Mouse (Mus musculus): ENCODE measurements around the gene Zbtb5.

GRCm38 (mm10) chr4:44943480-44943879 lies 68.7 kb downstream of the Zbtb5 start:
- no peak for TF ChIP-seq CTCF (IDR thresholded peaks at IDR 0.05; ENCODE audit: borderline replicate concordance, extremely low read depth, insufficient read depth, insufficient read length)
- TF ChIP-seq POLR2A (IDR thresholded peaks at IDR 0.05; ENCODE audit: borderline replicate concordance, extremely low read depth, insufficient read depth, insufficient read length, poor library complexity, severe bottlenecking): no peak

Measured in brain, embryonic 14.5 days (tissue).